Mouse (Mus musculus) 3T3-L1 (cell line): ENCODE measurements around the gene Necap2.

Source experiments
- DNase-seq: peaks from one replicate; pipeline ENCODE4 v3.0.0-alpha.2; 2015; ENCODE audit warnings: low read depth, low spot score

Necap2 gene

DNA sequence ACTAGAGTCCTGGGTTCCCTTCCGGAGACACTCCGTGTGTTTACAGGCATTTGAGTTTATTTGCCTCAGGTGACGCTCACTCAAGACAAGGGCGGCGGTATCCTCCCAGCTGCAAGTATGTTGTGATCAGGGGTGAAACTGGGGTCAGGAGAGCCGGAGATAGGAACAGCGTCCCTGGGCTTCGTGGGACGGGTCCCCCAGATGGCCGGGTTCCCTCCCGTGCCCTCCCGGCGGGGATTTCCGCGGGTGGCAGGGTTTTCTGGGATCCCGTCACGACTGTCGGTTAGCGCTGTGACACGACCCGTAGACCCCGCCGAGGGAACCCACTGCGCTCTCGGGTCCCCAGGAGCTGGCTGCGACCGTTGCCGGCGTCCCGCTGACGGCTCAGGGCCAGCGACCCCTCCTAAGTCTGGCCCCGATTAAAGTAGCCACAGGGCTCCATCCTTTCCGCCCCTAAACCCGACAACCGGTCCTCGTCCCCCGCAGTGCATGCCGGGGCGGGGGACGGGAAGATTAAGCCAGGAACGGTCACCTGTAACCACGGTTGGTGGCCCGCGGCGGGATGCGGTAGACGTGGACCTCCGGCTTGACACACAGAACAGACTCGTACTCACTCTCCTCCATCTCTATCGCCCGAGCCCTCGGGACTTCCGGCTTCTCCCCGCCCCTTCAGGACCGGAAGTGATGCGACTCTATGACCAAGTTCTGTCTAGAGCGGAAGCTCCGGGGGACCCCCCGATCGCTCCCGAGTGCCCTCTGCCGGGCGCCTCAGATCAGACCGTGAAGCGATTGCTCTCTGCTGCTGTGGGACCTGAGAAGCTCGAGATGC lies at the start of gene Necap2:
TSS of gene Necap2 (minus strand) at position 677 of the 829 bp plus-strand sequence.
- DNase-seq = peak; percentile 95

DNA sequence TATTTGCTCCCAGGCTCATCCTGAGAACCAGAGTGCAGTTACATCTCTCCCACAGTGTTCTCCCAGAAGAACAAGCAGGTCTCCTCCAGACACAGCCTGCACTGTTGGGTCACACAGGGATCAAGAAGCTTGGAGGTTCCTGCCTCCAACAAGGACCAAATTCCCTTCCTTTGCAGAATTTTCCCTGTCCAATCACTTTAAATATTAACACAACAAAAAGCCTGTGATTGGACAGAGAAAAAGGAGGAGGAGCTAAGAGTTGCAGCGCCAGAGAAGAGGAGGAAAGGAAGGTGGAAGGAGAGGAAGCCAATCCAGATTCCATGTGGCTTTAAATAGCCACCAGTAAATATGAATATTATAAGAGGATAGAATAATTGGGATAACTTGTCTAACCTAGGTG lies 44.9 kb upstream of the Necap2 start:
- no peak for DNase-seq

DNA sequence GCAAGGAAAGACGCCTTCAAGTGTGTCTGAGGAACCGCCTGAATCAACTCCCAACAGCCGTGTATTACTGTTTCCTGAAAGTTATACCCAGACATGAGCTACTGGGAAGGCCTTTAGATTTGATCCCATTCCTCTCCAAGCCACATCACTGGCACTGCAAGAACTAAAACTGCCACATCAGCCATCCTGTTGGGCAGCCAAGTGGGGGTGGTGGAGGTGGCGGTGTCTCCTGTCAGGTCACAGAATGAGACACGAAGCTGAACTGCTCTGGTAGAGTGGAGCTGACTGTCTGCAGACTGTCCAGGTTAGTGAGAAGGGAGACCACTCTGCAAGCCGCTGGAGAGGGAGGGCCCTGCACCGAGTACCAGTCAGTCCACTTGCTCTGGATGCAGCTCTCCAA lies 44.5 kb upstream of the Necap2 start:
- DNase-seq = no peak

GRCm38 (mm10) chr4:141120700-141121099 lies 42.5 kb upstream of the Necap2 start:
- no peak for DNase-seq

- DNase-seq = no peak
These were observed 40.5 kb upstream of the Necap2 start for GRCm38 (mm10) chr4:141118691-141119090.

- no peak for DNase-seq
These were observed 37.2 kb upstream of the Necap2 start for GRCm38 (mm10) chr4:141115398-141115797.

- DNase-seq = no peak
These were observed 36.4 kb upstream of the Necap2 start for GRCm38 (mm10) chr4:141114521-141114981.

DNA sequence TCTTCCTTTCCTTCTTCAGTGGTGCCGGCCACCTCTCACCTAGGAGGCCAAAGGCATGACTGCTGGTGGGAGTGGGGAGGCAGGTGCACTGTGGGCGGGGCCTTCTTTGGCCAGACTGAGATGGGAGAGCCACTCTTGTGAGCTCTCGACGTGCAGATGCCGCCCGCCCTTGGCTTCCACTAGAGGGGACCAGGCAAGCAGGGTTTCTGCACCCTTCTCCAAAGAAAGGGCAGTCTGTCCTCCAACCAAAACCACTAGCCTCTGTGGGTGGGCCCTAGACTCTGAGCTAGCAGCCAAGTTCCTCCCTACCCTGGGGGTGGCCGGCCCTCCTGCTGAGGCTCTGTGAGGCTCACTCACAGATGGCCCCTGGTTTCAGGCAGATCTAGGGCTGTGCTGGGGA lies 35.7 kb upstream of the Necap2 start:
- DNase-seq = no peak

- no peak for DNase-seq
These were observed 30.1 kb upstream of the Necap2 start for GRCm38 (mm10) chr4:141108196-141108732.

DNA sequence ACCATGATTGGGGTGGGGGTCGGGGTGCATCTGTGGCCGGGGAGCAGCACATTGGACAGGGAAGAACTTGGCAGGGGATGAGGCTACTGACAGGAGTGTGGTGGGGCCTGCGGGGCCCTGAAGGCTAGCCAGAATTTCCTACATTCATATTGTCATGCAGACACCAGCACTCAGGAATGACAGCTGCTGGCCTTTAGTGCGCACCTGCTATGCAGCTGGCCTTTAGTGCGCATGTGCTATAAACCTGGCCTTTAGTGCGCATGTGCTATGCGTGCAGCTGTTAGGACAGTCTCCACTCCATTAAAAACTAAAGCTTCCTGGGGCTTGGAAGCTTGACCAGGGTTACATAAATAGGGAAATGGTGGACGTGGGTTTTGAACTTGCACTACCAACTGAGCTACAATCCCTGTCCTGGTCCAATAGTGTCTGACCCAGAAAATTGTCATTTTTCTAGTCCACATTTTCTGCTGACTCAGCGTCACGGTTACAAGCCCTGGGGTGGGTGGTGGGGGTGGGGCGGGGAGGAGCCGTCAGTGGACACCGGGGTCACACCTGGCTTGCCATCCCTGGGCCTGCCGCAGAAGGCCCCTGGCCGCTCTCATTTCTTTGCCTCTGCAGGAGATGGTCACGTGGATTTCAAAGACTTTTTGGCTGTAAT lies 28.5 kb upstream of the Necap2 start:
- no peak for DNase-seq

- peak; percentile 63 for DNase-seq
These were observed 23.7 kb upstream of the Necap2 start for GRCm38 (mm10) chr4:141101855-141102254.

GRCm38 (mm10) chr4:141101291-141101690 lies 23.1 kb upstream of the Necap2 start:
- DNase-seq = no peak

DNA sequence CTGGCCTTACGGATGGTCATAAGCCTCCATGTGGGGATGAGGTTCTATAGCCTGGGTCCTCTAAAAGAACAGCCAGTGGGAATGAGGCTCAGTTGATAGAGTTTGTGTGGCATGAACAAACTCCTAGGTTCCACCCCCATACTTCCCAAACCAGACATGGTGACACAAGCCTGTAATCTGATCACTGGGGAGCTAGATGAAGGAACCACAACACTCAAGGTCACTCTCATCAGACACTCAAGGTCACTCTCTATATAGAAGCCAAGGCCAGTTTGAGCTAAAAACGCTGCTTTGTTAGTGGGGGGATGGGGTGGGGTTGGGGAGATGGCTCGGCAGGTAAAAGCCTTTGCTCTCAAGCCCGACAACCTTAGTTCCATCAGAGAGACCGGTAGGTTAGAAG lies 21.8 kb upstream of the Necap2 start:
- no peak for DNase-seq

GRCm38 (mm10) chr4:141098935-141099334 lies 20.8 kb upstream of the Necap2 start:
- DNase-seq = no peak

DNA sequence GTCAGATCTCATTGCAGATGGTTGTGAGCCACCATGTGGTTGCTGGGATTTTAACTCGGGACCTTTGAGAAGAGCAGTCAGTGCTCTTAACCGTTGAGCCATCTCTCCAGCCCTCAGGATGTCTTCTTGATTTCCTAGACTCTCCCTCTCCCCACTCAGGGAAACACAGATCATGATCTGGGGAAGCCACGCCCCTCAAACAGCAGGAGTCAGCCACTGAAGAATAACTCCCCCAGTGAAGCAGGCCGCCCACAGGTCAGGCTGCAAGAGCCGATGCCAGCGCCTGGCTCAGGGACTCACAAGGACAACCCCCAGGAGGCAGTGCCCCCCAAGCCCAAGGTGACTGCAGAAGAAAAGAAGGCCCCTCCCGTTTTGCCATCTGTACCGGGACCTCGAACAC lies 18.6 kb upstream of the Necap2 start:
- no peak for DNase-seq

DNA sequence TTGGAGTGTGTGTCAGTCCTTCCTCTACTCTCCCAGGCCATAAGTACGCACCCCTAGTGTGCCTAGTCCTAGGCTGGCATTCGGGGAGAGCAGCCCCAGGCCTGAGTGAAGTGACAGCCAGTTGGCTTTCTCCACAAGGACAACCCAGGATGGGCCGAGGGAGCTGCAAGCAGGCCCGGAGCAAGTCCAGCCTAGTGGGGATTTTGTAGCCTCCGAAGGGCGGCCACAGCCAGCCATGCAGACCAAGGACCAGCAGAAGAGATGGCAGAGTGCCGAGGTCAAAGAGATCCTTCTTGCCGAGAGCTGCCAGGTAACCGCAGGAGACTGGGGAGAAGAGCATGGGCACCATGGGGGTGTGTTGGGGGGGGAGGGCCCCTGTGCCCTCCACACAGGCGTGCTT lies 16.9 kb upstream of the Necap2 start:
- no peak for DNase-seq

DNA sequence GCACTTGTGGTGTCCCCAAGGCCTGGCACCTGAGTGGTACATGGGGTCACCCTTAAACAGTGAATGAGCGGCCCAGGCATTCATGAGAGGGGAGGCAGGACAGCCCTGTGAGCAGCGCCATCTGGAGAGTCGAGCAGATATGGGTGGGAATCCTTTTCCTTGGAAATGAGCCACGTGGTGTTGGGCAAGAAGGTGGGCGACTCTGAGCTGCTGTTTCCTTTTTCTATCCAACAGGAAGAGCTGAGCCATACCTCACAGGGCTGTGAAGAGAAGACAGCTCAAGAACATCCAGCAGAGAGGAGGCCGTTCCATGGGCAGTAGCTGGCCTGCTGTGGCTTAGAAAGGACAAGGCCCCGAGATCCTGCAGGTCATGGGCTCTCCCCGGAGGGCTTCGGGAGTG lies 10.6 kb upstream of the Necap2 start:
- no peak for DNase-seq

DNA sequence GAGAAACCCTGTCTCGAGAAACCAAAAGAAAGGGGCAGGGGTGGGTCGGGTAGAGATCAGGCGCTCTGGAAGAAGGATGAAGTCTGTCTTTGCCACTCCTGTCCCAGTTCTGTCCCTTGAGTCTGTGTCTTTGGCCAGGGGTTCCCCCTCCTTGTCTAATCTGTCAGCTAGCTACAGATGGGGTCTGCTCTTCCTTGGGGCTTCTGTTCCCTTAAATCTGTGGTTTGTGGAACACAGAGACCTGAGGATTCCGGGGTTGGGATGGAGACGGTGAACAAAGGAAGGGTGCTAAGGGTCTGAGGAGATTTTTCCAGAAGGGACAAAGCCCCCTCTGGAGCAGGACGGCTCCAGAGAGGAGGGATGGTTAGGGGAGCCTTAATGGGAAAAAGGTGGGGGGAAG lies 9.9 kb upstream of the Necap2 start, which contains the start of gene Spata21:
TSS of gene Spata21 (plus strand) at position 301 of the 400 bp plus-strand sequence.
- no peak for DNase-seq

DNA sequence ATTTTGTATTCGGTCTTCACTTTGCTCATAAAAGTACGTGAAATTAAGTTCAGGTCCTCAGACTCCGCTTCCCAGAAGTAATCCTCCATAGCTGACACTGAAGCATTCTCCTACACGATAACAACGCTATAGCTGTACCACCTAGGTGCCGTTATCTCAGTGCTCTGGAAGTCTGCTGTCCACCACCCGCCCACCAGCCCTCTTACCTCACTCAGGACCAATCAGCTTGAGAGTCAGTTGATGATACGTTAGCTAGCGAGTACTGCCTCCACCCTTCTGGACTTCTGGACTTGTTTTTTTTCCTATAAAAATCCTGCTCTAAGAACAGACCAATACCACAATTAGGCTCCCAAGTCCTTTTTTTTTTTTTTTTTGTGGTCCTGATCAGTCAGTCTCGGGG lies 8.7 kb upstream of the Necap2 start:
- no peak for DNase-seq

DNA sequence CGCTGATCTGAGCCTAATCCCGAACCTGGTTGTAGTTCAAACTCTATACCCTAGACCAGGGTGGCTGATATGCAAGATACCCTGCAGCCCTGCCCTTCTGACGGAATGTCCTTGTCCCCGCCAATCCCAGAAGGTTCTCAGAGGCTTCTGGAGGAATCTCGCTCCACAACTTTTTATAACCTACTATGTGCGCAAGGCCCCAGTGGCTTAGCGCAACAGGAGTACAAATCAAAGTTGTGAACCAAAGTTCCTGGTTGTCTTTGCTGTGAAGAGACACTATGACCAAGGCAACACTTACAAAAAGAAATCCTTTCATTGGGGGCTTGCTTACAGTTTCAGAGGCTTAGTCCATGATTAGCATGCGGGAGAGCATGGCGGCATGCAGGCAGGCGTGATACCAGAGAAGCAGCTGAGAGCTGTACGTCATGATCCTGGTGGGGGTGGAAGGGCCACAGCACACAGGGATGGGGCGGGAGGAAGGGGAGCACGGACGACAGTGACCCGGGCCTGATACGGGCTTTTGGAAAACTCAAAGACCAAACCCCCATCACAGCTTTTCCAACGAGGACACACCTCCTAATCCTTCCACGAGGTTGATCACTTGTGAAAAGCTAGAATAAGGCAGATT lies 467 bp upstream of the Necap2 start:
- no peak for DNase-seq

- DNase-seq = no peak
These were observed 1.2 kb downstream of the Necap2 start for GRCm38 (mm10) chr4:141076761-141077506.
